Mouse (Mus musculus) cortical plate, adult 2 months (tissue): ENCODE data around the gene Dcpp2.

Experiments used
- CTCF ChIP-seq: fragments of 200-500 bp; IDR thresholded peaks from 2 replicates; pipeline ENCODE4 v1.5.1; 2011; ENCODE audit warnings: mild to moderate bottlenecking, control low read depth, low read length; ENCODE audit not compliant: insufficient read depth; ENCODE audit errors: extremely low read depth
- POLR2A ChIP-seq: fragments of 200-500 bp; IDR thresholded peaks from 2 replicates; pipeline ENCODE4 v1.6.1; 2011; ENCODE audit warnings: mild to moderate bottlenecking, low read length, control low read depth; ENCODE audit not compliant: insufficient read depth; ENCODE audit errors: extremely low read depth

- TF ChIP-seq CTCF (no peak), POLR2A (no peak)
Measured at GRCm38 (mm10) chr17:23876741-23877140, 3.9 kb upstream of the Dcpp2 start.
